Mouse (Mus musculus) left cerebral cortex, postnatal 4 days (tissue): ENCODE measurements around the gene Ddc. TPM values are rescaled to one million over a fixed set of nuclear protein-coding genes. Genes with fewer than 3 reads are reported as not detected.

Source experiments
- total RNA-seq, 2 experiments: library from RNA; stranded (reverse); gene quantifications; 2 replicates each; pipeline ENCODE4 v1.2.3; 2021

Gene Ddc
- total RNA-seq, 2 experiments from 2014 or later: 2.6 to 3.7 TPM

Other genes with a start within 250 kb of the Ddc start
- 1 to 10 TPM; 2.3 to 2.5 TPM for gene Ikzf1, start 213.1 kb downstream of the Ddc start, total RNA-seq
- gene Fignl1, start 89.2 kb downstream of the Ddc start, total RNA-seq: 1 to 10 TPM; 3.6 to 5.6 TPM
- 10 to 100 TPM; 46.2 to 52.1 TPM for gene Grb10, start 140.5 kb upstream of the Ddc start, total RNA-seq